Mouse (Mus musculus) heart, embryonic 14.5 days (tissue): ENCODE data around the gene Tspyl3. TPM values are rescaled to one million over a fixed set of nuclear protein-coding genes. Genes with fewer than 3 reads are reported as not detected.

ENCODE experiments used
- ATAC-seq: fragments of 200-750 bp; cut with Nextera tagmentation; 2 replicates; pipeline ENCODE4 v1.8.0; 2017; ENCODE audit warnings: low read depth, moderate TSS enrichment; ENCODE audit not compliant: insufficient number of reproducible peaks, insufficient read depth, low FRiP score
- H3K27ac ChIP-seq, 2 experiments: fragments of 200-500 bp in 1 of 2; fragments of 300-500 bp in 1 of 2; sonication (generic) in 1 of 2; replicated peaks in 1 of 2; 2 replicates each; pipeline ENCODE4 v1.5.1; 2012 to 2014; ENCODE audit warnings: low read depth in 2 of 2, low read length in 2 of 2, control low read depth in 1 of 2, mild to moderate bottlenecking in 1 of 2, mixed read lengths in 1 of 2; ENCODE audit not compliant: control insufficient read depth in 1 of 2, insufficient read depth in 1 of 2
- H3K27me3 ChIP-seq: fragments of 300-500 bp; sonication (generic); 2 replicates; pipeline ENCODE4 v1.6.1; 2014; ENCODE audit warnings: mild to moderate bottlenecking, low read length, control low read depth; ENCODE audit not compliant: control insufficient read depth, insufficient read depth
- H3K36me3 ChIP-seq: fragments of 300-500 bp; sonication (generic); 2 replicates; pipeline ENCODE4 v1.6.1; 2014; ENCODE audit warnings: mild to moderate bottlenecking, control low read depth, low read length, mixed read lengths; ENCODE audit not compliant: control insufficient read depth, insufficient read depth
- H3K4me1 ChIP-seq, 2 experiments: fragments of 200-500 bp in 1 of 2; fragments of 300-500 bp in 1 of 2; sonication (generic) in 1 of 2; 2 replicates each; pipeline ENCODE4 v1.6.1; 2012 to 2014; ENCODE audit warnings: low read length in 2 of 2, control low read depth in 1 of 2, mixed read lengths in 1 of 2; ENCODE audit not compliant: control insufficient read depth in 2 of 2, insufficient read depth in 2 of 2
- H3K4me2 ChIP-seq: fragments of 300-500 bp; sonication (generic); 2 replicates; pipeline ENCODE4 v1.6.1; 2014; ENCODE audit warnings: mild to moderate bottlenecking, low read length
- H3K4me3 ChIP-seq, 2 experiments: fragments of 200-500 bp in 1 of 2; fragments of 300-500 bp in 1 of 2; sonication (generic) in 1 of 2; 2 replicates each; pipeline ENCODE4 v1.5.1; 2012 to 2014; ENCODE audit warnings: low read length in 2 of 2, mild to moderate bottlenecking in 2 of 2, control low read depth in 1 of 2, low read depth in 1 of 2, moderate library complexity in 1 of 2; ENCODE audit not compliant: control insufficient read depth in 1 of 2, insufficient read depth in 1 of 2
- H3K9ac ChIP-seq: fragments of 300-500 bp; sonication (generic); 2 replicates; pipeline ENCODE4 v1.6.1; 2014; ENCODE audit warnings: mild to moderate bottlenecking, low read length
- H3K9me3 ChIP-seq: fragments of 300-500 bp; sonication (generic); 2 replicates; pipeline ENCODE4 v1.6.1; 2016; ENCODE audit warnings: low read length, control low read depth; ENCODE audit not compliant: control insufficient read depth
- WGBS: fragments of 180-500 bp; shearing (Covaris S2); extraction: QIAGEN DNeasy Blood & Tissue Kit; methylation state at CpG from one replicate; pipeline ENCODE4 v1.1.7; 2014; 5-methylcytosine and 5-hydroxymethylcytosine counted together
- polyA plus RNA-seq: library from polyadenylated mRNA; unstranded; fragments of >200 nt; fragmentation: Nextera tagmentation; extraction: Ambion mirVana; gene quantifications from 2 replicates; pipeline ENCODE4 v1.2.1, GENCODE M21; 2014

Gene Tspyl3
- polyA plus RNA-seq, 1 experiment from 2014 or later: 4.1 TPM

DNA sequence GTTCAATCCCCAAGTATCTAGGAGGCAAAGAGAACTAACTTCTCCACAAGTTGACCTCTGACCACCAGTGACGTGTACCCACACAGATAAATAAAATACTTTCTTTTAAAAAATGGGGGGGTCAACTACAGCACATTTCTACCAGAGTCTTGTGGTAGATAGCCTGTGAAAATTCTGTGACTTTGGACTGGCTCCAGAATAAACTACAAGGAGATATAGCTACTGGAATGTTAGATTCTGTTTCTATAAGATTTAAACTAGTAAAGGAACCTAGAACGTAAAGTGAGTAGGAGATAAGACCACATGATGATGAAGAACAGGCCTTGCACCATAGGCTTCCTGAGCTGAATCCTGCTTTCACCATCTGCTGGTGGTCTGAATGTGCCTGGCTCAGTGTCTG is 37.4 kb downstream of the Tspyl3 start:
- H3K36me3 ChIP-seq: peaks cover 90% of the 10 kb centered on the region
- H3K27me3 ChIP-seq: no peaks in the 10 kb centered on the region
- no peak overlapping the region for H3K4me2 ChIP-seq
- no peak for ATAC-seq
- 65% methylated on average over 2 of the region's 2 CpGs for WGBS
- H3K4me1 ChIP-seq: peaks cover 8 to 22% of the 10 kb centered on the region in 2 experiments
- H3K4me3 ChIP-seq: no peak overlapping the region
- no peak overlapping the region; a peak in 1 of 4 replicates for H3K27ac ChIP-seq
- no peak overlapping the region for H3K9ac ChIP-seq
- H3K9me3 ChIP-seq: no peaks in the 10 kb centered on the region

DNA sequence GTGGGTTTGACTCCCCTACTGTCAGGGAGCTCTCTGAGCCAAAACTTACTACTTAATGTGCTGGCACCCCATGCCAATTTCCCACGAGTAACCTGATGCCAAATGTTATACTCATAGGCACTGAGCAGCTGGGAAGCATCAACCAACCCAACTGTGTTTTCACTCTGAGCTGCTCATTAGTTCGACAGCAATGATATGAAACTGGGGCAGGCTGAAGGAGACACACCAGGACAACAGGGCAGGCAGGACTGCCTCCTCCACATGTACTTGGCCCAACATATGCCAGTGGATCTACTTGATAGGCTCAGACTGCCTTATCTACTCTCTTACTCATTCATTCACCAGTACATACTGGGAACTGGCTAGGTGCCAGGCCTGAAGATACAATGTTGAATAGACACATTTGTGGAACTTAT is 39.1 kb downstream of the Tspyl3 start:
- Histone ChIP-seq H3K27me3 (no peaks in the 10 kb centered on the region), H3K4me2 (no peak overlapping the region), H3K27ac (peak overlapping the region in 1 of 2 experiments; percentile 20; a peak in 1 of 4 replicates), H3K9me3 (no peaks in the 10 kb centered on the region), H3K36me3 (peaks cover 91% of the 10 kb centered on the region), H3K4me1 (peaks cover 8 to 22% of the 10 kb centered on the region in 2 experiments), H3K9ac (no peak overlapping the region), H3K4me3 (no peak overlapping the region)
- WGBS: 32% methylated on average over 2 of the region's 2 CpGs
- 0 out of 2 replicates have a peak, but pooled peaks have one; percentile 61 for ATAC-seq

DNA sequence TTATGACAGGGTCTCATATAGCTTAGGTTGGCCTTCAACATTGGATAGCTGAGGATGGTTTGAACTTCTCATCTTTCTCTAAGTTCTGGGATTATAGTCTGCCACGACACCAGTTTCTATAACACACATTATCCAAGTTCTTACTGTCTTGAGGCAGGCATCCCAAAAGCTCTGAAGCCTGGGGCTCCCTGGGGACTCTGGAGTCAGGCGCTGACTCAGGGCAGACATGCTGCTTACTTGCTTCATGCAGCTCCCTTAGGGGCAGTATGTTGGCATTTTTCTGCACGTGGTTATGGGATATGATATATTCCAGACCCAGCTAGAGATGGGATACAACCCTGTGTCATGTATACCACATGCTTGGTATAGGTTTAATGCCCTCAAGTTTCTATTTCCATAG is 45.3 kb downstream of the Tspyl3 start:
- Histone ChIP-seq H3K4me1 (no peaks in the 10 kb centered on the region; a peak in 1 of 4 replicates), H3K4me2 (no peak overlapping the region), H3K9me3 (no peaks in the 10 kb centered on the region), H3K27me3 (no peaks in the 10 kb centered on the region), H3K4me3 (no peak overlapping the region), H3K9ac (no peak overlapping the region), H3K27ac (no peak overlapping the region), H3K36me3 (peaks cover 61% of the 10 kb centered on the region)
- no peak for ATAC-seq
- 83% methylated on average over 3 of the region's 3 CpGs for WGBS

DNA sequence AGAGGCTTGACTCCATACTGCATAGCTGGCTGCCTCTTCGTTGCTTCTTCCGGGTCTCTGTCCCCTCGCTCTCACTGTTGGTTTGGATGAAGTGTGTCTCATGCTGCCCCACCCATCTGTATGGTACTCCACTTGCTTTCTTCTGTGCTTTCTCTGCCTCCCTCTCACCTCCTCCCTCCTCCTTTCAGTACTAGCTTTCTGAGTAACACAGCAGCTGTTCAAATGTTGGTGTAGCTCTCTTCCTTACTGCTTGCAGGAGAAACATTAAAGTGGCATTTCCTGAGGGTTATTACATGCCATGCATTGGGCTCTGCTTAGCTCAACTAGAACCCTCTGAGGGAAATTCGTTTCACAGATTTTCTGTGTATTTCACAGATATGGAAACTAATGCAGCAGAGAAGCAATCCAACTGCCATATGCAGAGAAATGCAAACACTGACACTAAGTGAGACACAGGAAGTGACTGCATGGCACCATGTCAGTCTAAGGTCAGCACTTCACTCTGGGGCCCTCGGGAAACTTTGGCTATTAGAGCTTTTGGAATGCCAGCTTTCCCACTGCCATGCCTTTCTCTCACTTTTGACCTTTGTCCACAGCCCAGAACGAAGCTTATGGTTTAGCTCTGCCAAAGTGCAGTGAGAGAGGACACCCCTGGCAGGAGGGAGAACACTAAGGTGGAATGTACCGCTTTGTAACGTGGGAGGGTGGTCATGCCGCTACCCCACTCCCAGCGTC is 45.9 kb downstream of the Tspyl3 start:
- H3K36me3 ChIP-seq: peaks cover 54% of the 10 kb centered on the region

DNA sequence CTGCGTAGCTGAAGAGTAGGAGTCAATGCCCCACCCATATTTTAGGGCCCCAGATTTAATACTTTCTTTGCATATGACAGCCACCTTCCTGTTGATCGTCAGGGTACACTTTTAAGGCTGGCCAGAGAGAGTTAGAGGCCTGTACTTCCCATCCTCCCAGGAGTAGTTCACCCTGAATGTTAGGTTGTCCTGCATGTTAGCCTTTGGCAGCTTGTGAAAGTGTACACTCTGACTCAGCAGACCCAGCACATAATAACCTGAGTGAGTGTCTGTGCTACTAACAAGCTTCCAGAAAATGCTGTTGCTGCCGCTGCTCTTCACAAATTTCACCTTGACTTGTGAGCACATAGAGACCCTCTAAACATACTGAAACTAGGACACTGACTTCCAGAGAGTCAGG is 48.1 kb downstream of the Tspyl3 start:
- H3K4me1 ChIP-seq: no peaks in the 10 kb centered on the region

More for the DNA sequence above, 45.9 kb downstream of the Tspyl3 start:
- no peak overlapping the region for H3K9ac ChIP-seq
- H3K9me3 ChIP-seq: no peaks in the 10 kb centered on the region
- no peak for ATAC-seq
- no peak overlapping the region for H3K4me2 ChIP-seq
- no peaks in the 10 kb centered on the region for H3K4me1 ChIP-seq
- H3K27ac ChIP-seq: no peak overlapping the region
- H3K27me3 ChIP-seq: no peaks in the 10 kb centered on the region
- WGBS: 79% methylated on average over 10 of the region's 10 CpGs
- H3K4me3 ChIP-seq: no peak overlapping the region

DNA sequence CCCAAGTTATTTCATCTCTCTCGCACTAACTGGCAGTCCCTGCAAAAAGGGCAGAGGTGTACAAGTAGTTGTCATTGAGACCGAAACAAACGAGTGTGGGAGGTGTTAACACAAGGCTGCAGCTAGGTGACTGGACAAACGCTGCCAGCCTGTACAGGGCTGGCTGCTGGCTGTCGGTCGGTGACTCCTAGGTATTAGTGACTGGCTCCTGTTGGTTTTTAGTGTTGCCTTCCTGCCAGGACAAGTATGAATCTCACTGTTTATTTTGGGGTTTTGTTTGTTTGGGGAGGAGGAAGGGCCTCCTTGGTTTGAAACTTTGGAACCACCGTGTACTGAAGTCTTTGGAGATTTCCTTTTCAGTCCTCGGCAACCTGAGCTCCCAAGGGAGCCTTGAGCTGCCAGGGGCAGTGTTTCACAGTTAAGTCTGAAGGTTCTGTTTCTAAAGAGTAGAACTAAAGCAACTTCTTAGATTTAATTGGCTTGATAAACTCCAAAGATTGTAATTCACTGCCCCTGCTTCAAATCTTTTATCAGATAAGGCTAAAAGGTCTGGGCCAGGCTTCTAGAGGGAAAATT is 49.2 kb downstream of the Tspyl3 start:
- Histone ChIP-seq H3K4me2 (no peak overlapping the region), H3K36me3 (peaks cover 22% of the 10 kb centered on the region), H3K4me3 (no peak overlapping the region), H3K9ac (no peak overlapping the region), H3K27ac (no peak overlapping the region), H3K9me3 (no peaks in the 10 kb centered on the region), H3K4me1 (no peaks in the 10 kb centered on the region), H3K27me3 (no peaks in the 10 kb centered on the region)
- 60% methylated on average over 8 of the region's 8 CpGs for WGBS
- no peak for ATAC-seq

More for the DNA sequence above, 48.1 kb downstream of the Tspyl3 start:
- H3K9ac ChIP-seq: no peak overlapping the region
- peaks cover 33% of the 10 kb centered on the region for H3K36me3 ChIP-seq
- 94% methylated on average over 3 of the region's 3 CpGs for WGBS
- H3K4me2 ChIP-seq: no peak overlapping the region
- no peak for ATAC-seq
- H3K27me3 ChIP-seq: no peaks in the 10 kb centered on the region
- no peak overlapping the region for H3K27ac ChIP-seq
- no peak overlapping the region for H3K4me3 ChIP-seq
- H3K9me3 ChIP-seq: no peaks in the 10 kb centered on the region
